Mouse (Mus musculus): ENCODE results near the gene Fam207a.

- TF ChIP-seq CTCF (IDR thresholded peaks at IDR 0.05; ENCODE audit: borderline replicate concordance, insufficient read depth, low read depth, low read length) (no peak), POLR2A (IDR thresholded peaks at IDR 0.05; ENCODE audit: borderline replicate concordance, insufficient read depth, low read length) (no peak)
Measured at GRCm38 (mm10) chr10:77528634-77529033, 13.0 kb upstream of the Fam207a start.

All from cerebellum, adult 2 months (tissue).